ENCODE assay signal across 10 mouse cellular contexts in the genomic region with DNA sequence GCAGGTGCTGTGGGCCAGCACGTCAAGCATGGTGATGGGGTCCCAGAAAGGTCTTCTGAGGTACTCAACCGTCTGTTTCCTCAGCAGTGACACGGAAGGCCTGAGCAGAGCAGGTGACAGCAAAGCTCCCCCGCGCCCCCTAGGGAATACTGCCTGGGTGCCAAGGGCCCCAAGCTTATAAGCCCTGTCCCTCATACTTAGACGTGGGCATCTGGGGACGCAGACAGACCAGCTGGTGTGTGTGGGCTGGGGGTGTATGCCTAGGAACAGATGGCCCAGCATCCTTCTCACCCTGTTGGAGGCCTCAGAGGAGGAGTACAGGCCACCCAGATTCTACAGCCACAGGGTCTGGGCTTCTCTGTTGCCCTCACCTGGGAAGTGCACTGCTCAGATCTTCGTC.
A peak's percentile ranks its signal among the peaks of the same experiment; 100 is the strongest.
DNase-seq lines count a peak whose midpoint lies in the region; ATAC-seq and TF ChIP-seq lines count a peak whose summit lies in the region.
"Had no signal": no experiment of that assay in that cellular context is flagged by ENCODE, and none has a peak within 500 bp of the region (broad histone marks: within the 10 kb centered on the region; RNA-seq: fewer than 3 reads in every experiment).

No protein-coding gene starts in this region.

- no peak for TF ChIP-seq CTCF in heart, postnatal 0 days (IDR thresholded peaks at IDR 0.05; ENCODE audit: low read depth)

- no peak overlapping the region for H3K4me2 ChIP-seq in heart, postnatal 0 days (ENCODE audit: low read depth, low read length)
- no peak overlapping the region for H3K4me2 ChIP-seq in limb, embryonic 15.5 days
- H3K4me2 ChIP-seq: embryonic facial prominence, embryonic 15.5 days; neural tube, embryonic 15.5 days had no signal

- H3K9ac ChIP-seq in heart, postnatal 0 days (replicated peaks; ENCODE audit: low read depth, low read length) = no peak overlapping the region
- H3K9ac ChIP-seq in limb, embryonic 15.5 days = no peak overlapping the region
- H3K9ac ChIP-seq: embryonic facial prominence, embryonic 15.5 days had no signal

- peaks cover under 1% of the 10 kb centered on the region; the same call in 1 of the 2 replicates for H3K36me3 ChIP-seq in heart, postnatal 0 days (replicated peaks; ENCODE audit: control insufficient read depth, insufficient read depth, low read length)
- H3K36me3 ChIP-seq in limb, embryonic 15.5 days = peaks cover 1% of the 10 kb centered on the region; the same call in 1 of the 2 replicates
- H3K36me3 ChIP-seq: embryonic facial prominence, embryonic 15.5 days; neural tube, embryonic 15.5 days had no signal

- H3K4me3 ChIP-seq in heart, postnatal 0 days (ENCODE audit: low read depth, low read length) = no peak overlapping the region
- H3K4me3 ChIP-seq in limb, embryonic 15.5 days = no peak overlapping the region
- H3K4me3 ChIP-seq: embryonic facial prominence, embryonic 15.5 days; neural tube, embryonic 15.5 days had no signal

- DNase-seq in heart, postnatal 0 days (ENCODE audit: low spot score) = no peak
- no peak for DNase-seq in heart, adult 8-10 months (ENCODE audit: low spot score)
- DNase-seq in A20 (ENCODE audit: low read depth, low spot score) = peak; percentile 90
- peak; percentile 77 for DNase-seq in cerebellum, adult 8-10 months
- DNase-seq in embryo, embryonic 10.5 days (ENCODE audit: low spot score) = no peak

- no peaks in the 10 kb centered on the region for H3K27me3 ChIP-seq in heart, postnatal 0 days (ENCODE audit: control insufficient read depth, insufficient read depth, low read length)
- H3K27me3 ChIP-seq in limb, embryonic 15.5 days = no peaks in the 10 kb centered on the region
- H3K27me3 ChIP-seq: embryonic facial prominence, embryonic 15.5 days; neural tube, embryonic 15.5 days had no signal

- peaks cover 28% of the 10 kb centered on the region for H3K4me1 ChIP-seq in heart, postnatal 0 days (ENCODE audit: control insufficient read depth, insufficient read depth)
- H3K4me1 ChIP-seq in limb, embryonic 15.5 days = peaks cover 36% of the 10 kb centered on the region

- H3K9me3 ChIP-seq in heart, postnatal 0 days (replicated peaks; ENCODE audit: control insufficient read depth, low read length) = no peaks in the 10 kb centered on the region
- H3K9me3 ChIP-seq in limb, embryonic 15.5 days = no peaks in the 10 kb centered on the region
- H3K9me3 ChIP-seq: embryonic facial prominence, embryonic 15.5 days; neural tube, embryonic 15.5 days had no signal

- peak overlapping the region; percentile 22; the same call in 1 of the 2 replicates for H3K27ac ChIP-seq in heart, postnatal 0 days (ENCODE audit: low read depth)
- 0 out of 2 replicates have a peak overlapping the region, but pooled peaks have one; percentile 17 for H3K27ac ChIP-seq in limb, embryonic 15.5 days
- H3K27ac ChIP-seq: embryonic facial prominence, embryonic 15.5 days; neural tube, embryonic 15.5 days had no signal

- TF ChIP-seq EP300 in heart, postnatal 0 days (IDR thresholded peaks at IDR 0.05; ENCODE audit: low read depth) = no peak

- 77% methylated on average over 8 of the region's 8 CpGs for WGBS in heart, postnatal 0 days
- 70% methylated on average over 8 of the region's 8 CpGs for WGBS in limb, embryonic 15.5 days

- ATAC-seq in heart, postnatal 0 days (ENCODE audit: insufficient read depth, low read depth) = no peak
- ATAC-seq in limb, embryonic 15.5 days (ENCODE audit: insufficient number of reproducible peaks, low FRiP score, low TSS enrichment, low read depth) = no peak
- no peak for ATAC-seq in granulocyte monocyte progenitor cell, adult 5-6 weeks (replicated peaks; ENCODE audit: poor library complexity, severe bottlenecking)
- ATAC-seq in inflammation-experienced regulatory T-cells, adult 6 months = no peak

Comparison
In these comparisons a context has a peak if more than half of its experiments do, and no peak if none do; other contexts are left out.
1. DNase-seq: peak in A20 (single experiment) and cerebellum, adult 8-10 months (single experiment); none in heart, postnatal 0 days (single experiment), heart, adult 8-10 months (single experiment) and embryo, embryonic 10.5 days (single experiment).